Mouse (Mus musculus) activated CD4-positive, CD25-positive, alpha-beta regulatory T cell, adult 9 weeks (primary cell): Measurements from ENCODE around the gene Hpse2. TPM values are rescaled to one million over a fixed set of nuclear protein-coding genes. Genes with fewer than 3 reads are reported as not detected.

Experiments
- polyA plus RNA-seq: library from polyadenylated mRNA; unstranded; fragments of 100-300 nt; shearing (Covaris generic); gene quantifications from one replicate; pipeline ENCODE4 v1.2.1, GENCODE M21; 2017

Gene Hpse2
- not detected for polyA plus RNA-seq

DNA sequence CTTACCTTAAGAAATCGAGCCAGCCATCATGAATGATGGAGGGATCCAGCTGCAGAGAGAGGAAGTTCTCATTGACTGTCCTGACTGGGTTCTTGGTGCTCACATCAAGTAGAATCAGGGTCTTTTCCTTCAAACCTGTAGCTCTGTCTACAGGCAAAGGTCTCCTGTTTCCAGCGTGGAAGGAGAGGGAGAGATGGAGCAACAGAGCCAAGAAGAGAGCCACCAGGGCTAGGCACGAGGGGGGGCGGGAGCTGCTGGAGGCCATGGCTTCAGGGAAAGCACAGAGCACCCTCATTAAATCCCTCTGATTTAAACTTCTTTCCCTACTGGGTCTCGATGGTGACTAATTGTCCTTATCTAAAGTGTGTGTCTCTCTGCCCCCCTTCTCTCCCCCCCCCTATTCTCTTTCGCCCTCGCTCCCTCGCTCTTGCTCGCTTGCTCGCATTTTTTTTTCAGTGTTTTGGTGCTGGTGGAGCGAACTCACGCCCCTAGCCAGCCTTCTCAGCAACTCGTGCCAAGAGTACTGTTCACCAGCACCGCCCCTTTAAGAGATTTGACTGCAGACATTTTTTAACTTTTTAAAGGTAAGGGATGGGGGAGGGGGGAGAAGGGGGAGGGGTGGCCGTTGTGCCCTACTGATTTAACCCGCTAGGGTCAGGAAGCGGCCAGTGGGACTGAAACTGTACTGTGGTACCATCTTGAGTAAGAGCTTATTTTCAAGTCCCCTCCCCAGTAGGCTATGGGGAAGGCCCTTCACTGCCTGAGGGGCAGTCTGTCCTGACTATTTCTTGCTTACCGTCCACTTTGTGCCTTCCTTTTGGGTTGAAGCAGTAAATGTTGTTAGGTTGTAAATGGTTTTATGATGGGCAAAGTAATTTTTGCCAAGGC, at the start of gene Hpse2:
Gene Hpse2 (minus strand): TSS at position 339 of the 888 bp plus-strand sequence.

DNA sequence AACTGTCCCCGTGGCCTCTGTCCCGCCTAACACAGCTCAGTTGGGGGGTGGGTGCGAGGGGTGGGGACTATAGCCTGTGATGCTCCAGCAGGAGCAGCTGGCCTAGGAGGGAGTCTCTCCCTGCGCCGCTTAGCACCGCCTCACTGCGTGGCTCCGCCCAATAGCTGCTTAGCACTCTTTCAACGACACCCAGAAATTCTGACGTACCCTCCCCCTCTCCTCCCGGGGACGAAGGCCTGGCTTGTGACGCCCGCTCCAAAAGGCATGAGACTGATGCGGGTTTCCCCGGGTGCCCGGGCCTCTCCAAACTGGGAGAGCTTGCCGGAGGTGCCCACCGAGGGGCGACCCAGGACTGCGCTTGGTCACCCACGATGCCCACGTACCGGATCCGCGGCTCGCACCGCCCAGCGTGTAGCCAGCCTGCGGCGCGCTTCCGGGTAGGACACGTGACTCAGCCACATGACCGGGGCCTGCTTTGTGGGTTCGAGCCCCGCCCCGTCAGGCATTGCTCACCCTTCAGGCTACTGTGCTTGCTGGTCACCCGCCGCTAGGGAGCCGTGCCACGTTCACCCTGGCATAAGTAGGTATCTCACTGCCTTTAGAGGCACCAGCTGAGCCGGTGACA, 608.5 kb downstream of the Hpse2 start, which contains the start of gene Hps1:
Gene Hps1 (minus strand): TSS at position 448 of the 625 bp plus-strand sequence.

DNA sequence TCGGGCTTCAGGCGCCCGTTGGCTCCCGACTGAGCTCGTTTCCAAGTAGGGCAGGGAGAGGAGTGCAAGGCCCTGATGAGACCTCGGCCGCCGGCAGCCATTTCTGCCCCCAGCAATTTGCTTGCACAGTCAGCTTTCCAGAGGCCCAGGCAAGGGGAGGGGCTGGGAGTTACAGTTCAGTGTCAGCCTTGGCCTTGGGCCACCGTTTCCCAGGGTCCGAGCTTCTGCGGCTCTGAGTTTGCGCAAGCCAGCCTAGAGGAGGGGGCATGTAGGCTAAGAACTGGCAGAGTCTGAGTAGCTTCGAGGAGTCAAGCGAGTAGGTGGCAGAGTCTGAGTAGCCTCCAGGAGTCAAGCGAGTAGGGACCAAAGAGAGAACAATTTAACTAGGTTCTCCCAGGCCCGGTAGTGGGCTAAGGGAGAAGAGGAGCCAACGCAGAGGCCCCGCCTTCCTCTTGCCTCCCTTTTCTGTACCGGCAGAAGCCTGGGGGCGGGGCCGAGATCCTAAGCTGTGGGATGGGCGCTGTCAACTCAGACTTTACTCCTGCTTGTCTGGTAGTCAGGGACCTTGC, 635.7 kb downstream of the Hpse2 start, which contains the start of gene Pyroxd2:
Gene Pyroxd2 (minus strand): TSS at position 413 of the 569 bp plus-strand sequence.

Other genes starting within 250 kb of the Hpse2 start
- gene Cnnm1, start 52.1 kb upstream of the Hpse2 start, polyA plus RNA-seq = not detected
- 55.5 TPM for gene Got1, start 136.2 kb upstream of the Hpse2 start, polyA plus RNA-seq
- gene Nkx2-3, start 224.0 kb upstream of the Hpse2 start, polyA plus RNA-seq = not detected